Mouse (Mus musculus): ENCODE measurements around the gene Shisa8. TPM values are rescaled to one million over a fixed set of nuclear protein-coding genes. Genes with fewer than 3 reads are reported as not detected.

Shisa8 gene
- polyA plus RNA-seq (2012; rRNA removed), result 0.11 and 0.16 TPM in 2 replicates

GRCm38 (mm10) chr15:82212752-82213063, at the start of gene Shisa8:
TSS of gene Shisa8 (minus strand) at chr15:82212815.

GRCm38 (mm10) chr15:82252097-82252496, 39.5 kb upstream of the Shisa8 start, which contains the start of gene 1500009C09Rik:
TSS of gene 1500009C09Rik (plus strand) at chr15:82252397.

GRCm38 (mm10) chr15:82244115-82244804, 31.6 kb upstream of the Shisa8 start, which contains the start of gene Cenpm:
TSS of gene Cenpm (minus strand) at chr15:82244748.

GRCm38 (mm10) chr15:82223657-82224601, 11.3 kb upstream of the Shisa8 start, which contains the start of gene Tnfrsf13c:
TSS of gene Tnfrsf13c (minus strand) at chr15:82224369.

Other genes with a start within 250 kb of the Shisa8 start
- gene 1700029P11Rik, start 232.3 kb downstream of the Shisa8 start, polyA plus RNA-seq (2012; rRNA removed), result not detected in 2 replicates
- gene Xrcc6, start 225.0 kb downstream of the Shisa8 start, polyA plus RNA-seq (2012; rRNA removed), result 25.7 and 26.3 TPM in 2 replicates
- gene Desi1, start 179.0 kb downstream of the Shisa8 start, polyA plus RNA-seq (2012; rRNA removed), result 8.6 and 10.6 TPM in 2 replicates
- 79.2 and 87.2 TPM in 2 replicates for gene Snu13, start 165.2 kb downstream of the Shisa8 start, polyA plus RNA-seq (2012; rRNA removed)
- not detected in 2 replicates for gene 4930407I10Rik, start 153.7 kb downstream of the Shisa8 start, polyA plus RNA-seq (2012; rRNA removed)
- not detected in 2 replicates for gene Mei1, start 142.8 kb downstream of the Shisa8 start, polyA plus RNA-seq (2012; rRNA removed)
- 7.3 and 8.1 TPM in 2 replicates for gene Ccdc134, start 84.9 kb downstream of the Shisa8 start, polyA plus RNA-seq (2012; rRNA removed)
- gene Srebf2, start 65.6 kb downstream of the Shisa8 start, polyA plus RNA-seq (2012; rRNA removed), result 26.1 and 27.1 TPM in 2 replicates
- gene Tnfrsf13c, start 11.6 kb upstream of the Shisa8 start, polyA plus RNA-seq (2012; rRNA removed), result 0.46 and 0.47 TPM in 2 replicates
- gene Cenpm, start 31.9 kb upstream of the Shisa8 start, polyA plus RNA-seq (2012; rRNA removed), result 19.1 and 21.4 TPM in 2 replicates
- gene 1500009C09Rik, start 39.6 kb upstream of the Shisa8 start, polyA plus RNA-seq (2012; rRNA removed), result not detected in 2 replicates
- gene Sept3, start 62.1 kb upstream of the Shisa8 start, polyA plus RNA-seq (2012; rRNA removed), result 0.08 and 0.23 TPM in 2 replicates
- gene Wbp2nl, start 86.1 kb upstream of the Shisa8 start, polyA plus RNA-seq (2012; rRNA removed), result 0.06 and 0.08 TPM in 2 replicates
- 36.3 and 48.4 TPM in 2 replicates for gene Naga, start 126.1 kb upstream of the Shisa8 start, polyA plus RNA-seq (2012; rRNA removed)
- 22.3 and 26.7 TPM in 2 replicates for gene Pheta2, start 126.1 kb upstream of the Shisa8 start, polyA plus RNA-seq (2012; rRNA removed)
- 97.0 and 102 TPM in 2 replicates for gene Smdt1, start 126.1 kb upstream of the Shisa8 start, polyA plus RNA-seq (2012; rRNA removed)
- 296 and 315 TPM in 2 replicates for gene Ndufa6, start 141.5 kb upstream of the Shisa8 start, polyA plus RNA-seq (2012; rRNA removed)
- gene Cyp2d22, start 167.4 kb upstream of the Shisa8 start, polyA plus RNA-seq (2012; rRNA removed), result 11.3 and 13.8 TPM in 2 replicates
- 0.07 and 0.10 TPM in 2 replicates for gene Cyp2d11, start 181.2 kb upstream of the Shisa8 start, polyA plus RNA-seq (2012; rRNA removed)
- gene Cyp2d10, start 194.4 kb upstream of the Shisa8 start, polyA plus RNA-seq (2012; rRNA removed), result 15.6 and 17.2 TPM in 2 replicates
- 0.92 and 1.4 TPM in 2 replicates for gene Cyp2d9, start 220.6 kb upstream of the Shisa8 start, polyA plus RNA-seq (2012; rRNA removed)